Comparison of ENCODE assay signal across 28 mouse cellular contexts in genomic region chr8:117089802-117090201, GRCm38 (mm10). TPM values are rescaled to one million over a fixed set of nuclear protein-coding genes. Genes with fewer than 3 reads are reported as not detected.
"Had no signal": no experiment of that assay in that cellular context is flagged by ENCODE, and none has a peak within 500 bp of the region (broad histone marks: within the 10 kb centered on the region; RNA-seq: fewer than 3 reads in every experiment).

No protein-coding gene starts in this region.

- H3K36me3 ChIP-seq: heart, embryonic 13.5 days; heart, embryonic 15.5 days; hindbrain, embryonic 13.5 days; hindbrain, embryonic 15.5 days; kidney, embryonic 15.5 days; limb, embryonic 10.5 days; limb, embryonic 12.5 days; liver, embryonic 15.5 days had no signal

- H3K27ac ChIP-seq: heart, adult 2 months; heart, embryonic 13.5 days; heart, embryonic 15.5 days; hindbrain, embryonic 13.5 days; hindbrain, embryonic 15.5 days; hindbrain, postnatal 0 days; kidney, embryonic 15.5 days; kidney, postnatal 0 days; layer of hippocampus, adult 2 months; left cerebral cortex, adult 2 months; limb, embryonic 10.5 days; limb, embryonic 12.5 days; liver, embryonic 15.5 days had no signal

- H3K27me3 ChIP-seq: heart, embryonic 13.5 days; heart, embryonic 15.5 days; hindbrain, embryonic 13.5 days; hindbrain, embryonic 15.5 days; kidney, embryonic 15.5 days; limb, embryonic 12.5 days; liver, embryonic 15.5 days had no signal

- H3K4me3 ChIP-seq: heart, adult 2 months; heart, embryonic 13.5 days; heart, embryonic 15.5 days; hindbrain, embryonic 13.5 days; hindbrain, embryonic 15.5 days; kidney, embryonic 15.5 days; layer of hippocampus, adult 2 months; left cerebral cortex, adult 2 months; limb, embryonic 10.5 days; limb, embryonic 12.5 days; liver, embryonic 15.5 days had no signal

- H3K4me2 ChIP-seq: heart, embryonic 11.5 days; heart, embryonic 13.5 days; heart, embryonic 15.5 days; hindbrain, embryonic 13.5 days; hindbrain, embryonic 15.5 days; kidney, embryonic 15.5 days; limb, embryonic 12.5 days; liver, embryonic 15.5 days had no signal

- ATAC-seq: hindbrain, postnatal 0 days had no signal

- DNase-seq: gastrocnemius, postnatal 14 days; gastrocnemius, postnatal 36 days; heart, adult 11 months; heart, adult 2 months; heart, postnatal 14 days; heart, postnatal 36 days; kidney, adult 11 months; kidney, adult 2 months; kidney, adult 9 months; kidney, postnatal 25 days; kidney, postnatal 4 days had no signal

- H3K9ac ChIP-seq: heart, embryonic 13.5 days; heart, embryonic 15.5 days; hindbrain, embryonic 13.5 days; hindbrain, embryonic 15.5 days; kidney, embryonic 15.5 days; limb, embryonic 12.5 days; liver, embryonic 15.5 days had no signal

- H3K4me1 ChIP-seq: hindbrain, embryonic 13.5 days; hindbrain, embryonic 15.5 days; kidney, embryonic 15.5 days; limb, embryonic 10.5 days; limb, embryonic 12.5 days had no signal

- H3K9me3 ChIP-seq: heart, embryonic 13.5 days; heart, embryonic 15.5 days; hindbrain, embryonic 13.5 days; hindbrain, embryonic 15.5 days; kidney, embryonic 15.5 days; limb, embryonic 10.5 days; limb, embryonic 12.5 days; liver, embryonic 15.5 days had no signal

RNA-seq across cellular contexts. Expression of gene Bco1, which starts 5.9 kb away (rescaled TPM):
- polyA plus RNA-seq: heart, embryonic 15.5 days; heart, postnatal 0 days; limb, embryonic 10.5 days had no signal

RNA-seq across cellular contexts. Expression of gene Pkd1l2, which starts 7.6 kb away (rescaled TPM):
- polyA plus RNA-seq: heart, adult 2 months; heart, embryonic 13.5 days; hindbrain, embryonic 11.5 days; intestine, embryonic 14.5 days; kidney, postnatal 0 days; limb, embryonic 10.5 days; limb, embryonic 12.5 days; liver, adult 2 months; liver, embryonic 15.5 days had no signal
